Comparison of ENCODE assay signal across 8 mouse cellular contexts in genomic region chr4:122955412-122956136, GRCm38 (mm10). TPM values are rescaled to one million over a fixed set of nuclear protein-coding genes. Genes with fewer than 3 reads are reported as not detected.
DNase-seq lines count a peak whose midpoint lies in the region; ATAC-seq and TF ChIP-seq lines count a peak whose summit lies in the region.

No protein-coding gene starts in this region.

- no peak for TF ChIP-seq EP300 in heart, postnatal 0 days (IDR thresholded peaks at IDR 0.05; ENCODE audit: low read depth)

- peaks cover 21% of the 10 kb centered on the region for H3K4me1 ChIP-seq in forebrain, embryonic 11.5 days (replicated peaks; ENCODE audit: control insufficient read depth, insufficient read depth, low read length)
- peaks cover 16% of the 10 kb centered on the region for H3K4me1 ChIP-seq in heart, postnatal 0 days (ENCODE audit: control insufficient read depth, insufficient read depth)
- H3K4me1 ChIP-seq in liver, embryonic 15.5 days (replicated peaks) = peaks cover 17% of the 10 kb centered on the region
- H3K4me1 ChIP-seq in neural tube, embryonic 11.5 days (ENCODE audit: control insufficient read depth, insufficient read depth, low read length) = peaks cover 10% of the 10 kb centered on the region
- peaks cover 20% of the 10 kb centered on the region for H3K4me1 ChIP-seq in stomach, embryonic 16.5 days (ENCODE audit: control insufficient read depth, insufficient read depth, low read length)

- no peak for TF ChIP-seq CTCF in heart, postnatal 0 days (IDR thresholded peaks at IDR 0.05; ENCODE audit: low read depth)

- H3K4me3 ChIP-seq in forebrain, embryonic 11.5 days (ENCODE audit: low read depth, low read length) = peak overlapping the region; percentile 7; the same call in 1 of the 2 replicates
- no peak overlapping the region for H3K4me3 ChIP-seq in heart, postnatal 0 days (ENCODE audit: low read depth, low read length)
- H3K4me3 ChIP-seq in liver, embryonic 15.5 days (replicated peaks) = no peak overlapping the region; the same call in 1 of the 2 replicates
- peak overlapping the region; percentile 13; the same call in 1 of the 2 replicates for H3K4me3 ChIP-seq in neural tube, embryonic 11.5 days (ENCODE audit: low read depth, low read length)
- H3K4me3 ChIP-seq in stomach, embryonic 16.5 days (replicated peaks; ENCODE audit: low read length) = peak overlapping the region; percentile 15

- peak; percentile 55 to 66 for DNase-seq in CD8-positive naive resting alpha-beta T cell, adult 2 months (ENCODE audit: low read depth in 2 of 2, low spot score in 2 of 2)
- peak; percentile 74 for DNase-seq in c-Kit-positive CD71-positive TER-119-negative erythroid progenitor cells, embryonic 14.5 days (ENCODE audit: low read depth)
- peak; percentile 94 for DNase-seq in forebrain, embryonic 11.5 days (ENCODE audit: low spot score)
- peak; percentile 73 for DNase-seq in heart, postnatal 0 days (ENCODE audit: low spot score)
- peak; percentile 91 to 95 for DNase-seq in kidney, postnatal 4 days
- peak; percentile 90 for DNase-seq in neural tube, embryonic 11.5 days (ENCODE audit: low spot score)

- H3K36me3 ChIP-seq in forebrain, embryonic 11.5 days (ENCODE audit: control insufficient read depth, insufficient read depth, low read length) = no peaks in the 10 kb centered on the region; the same call in 1 of the 2 replicates
- H3K36me3 ChIP-seq in heart, postnatal 0 days (replicated peaks; ENCODE audit: control insufficient read depth, insufficient read depth, low read length) = no peaks in the 10 kb centered on the region
- no peaks in the 10 kb centered on the region for H3K36me3 ChIP-seq in liver, embryonic 15.5 days (replicated peaks)
- peaks cover 2% of the 10 kb centered on the region; the same call in 1 of the 2 replicates for H3K36me3 ChIP-seq in neural tube, embryonic 11.5 days (ENCODE audit: control insufficient read depth, insufficient read depth, low read length)
- no peaks in the 10 kb centered on the region for H3K36me3 ChIP-seq in stomach, embryonic 16.5 days (ENCODE audit: control insufficient read depth, insufficient read depth, low read length)

- ATAC-seq in forebrain, embryonic 11.5 days (replicated peaks; ENCODE audit: low FRiP score) = peak; percentile 95
- ATAC-seq in heart, postnatal 0 days (ENCODE audit: insufficient read depth, low read depth) = peak; percentile 90
- ATAC-seq in liver, embryonic 15.5 days (ENCODE audit: insufficient read depth) = peak; percentile 89
- peak; percentile 92 for ATAC-seq in neural tube, embryonic 11.5 days (ENCODE audit: insufficient read depth, low FRiP score, low TSS enrichment)
- peak; percentile 95 for ATAC-seq in stomach, embryonic 16.5 days (ENCODE audit: insufficient read depth, low FRiP score)

- no peaks in the 10 kb centered on the region for H3K9me3 ChIP-seq in forebrain, embryonic 11.5 days (ENCODE audit: control insufficient read depth, low read length)
- H3K9me3 ChIP-seq in heart, postnatal 0 days (replicated peaks; ENCODE audit: control insufficient read depth, low read length) = no peaks in the 10 kb centered on the region
- no peaks in the 10 kb centered on the region for H3K9me3 ChIP-seq in liver, embryonic 15.5 days (replicated peaks)
- no peaks in the 10 kb centered on the region for H3K9me3 ChIP-seq in neural tube, embryonic 11.5 days (ENCODE audit: control insufficient read depth, low read length)
- H3K9me3 ChIP-seq in stomach, embryonic 16.5 days (replicated peaks; ENCODE audit: control insufficient read depth, low read length) = no peaks in the 10 kb centered on the region

- peak overlapping the region; percentile 47 for H3K9ac ChIP-seq in forebrain, embryonic 11.5 days (ENCODE audit: low read length)
- H3K9ac ChIP-seq in heart, postnatal 0 days (replicated peaks; ENCODE audit: low read depth, low read length) = no peak overlapping the region
- H3K9ac ChIP-seq in liver, embryonic 15.5 days = peak overlapping the region; percentile 29; the same call in 1 of the 2 replicates
- peak overlapping the region; percentile 57 for H3K9ac ChIP-seq in neural tube, embryonic 11.5 days (ENCODE audit: low read length)
- H3K9ac ChIP-seq in stomach, embryonic 16.5 days (ENCODE audit: low read length) = peak overlapping the region; percentile 60

- H3K27me3 ChIP-seq in forebrain, embryonic 11.5 days (ENCODE audit: control insufficient read depth, insufficient read depth, low read length) = no peaks in the 10 kb centered on the region
- H3K27me3 ChIP-seq in heart, postnatal 0 days (ENCODE audit: control insufficient read depth, insufficient read depth, low read length) = peaks cover 16% of the 10 kb centered on the region
- peaks cover 28% of the 10 kb centered on the region for H3K27me3 ChIP-seq in liver, embryonic 15.5 days
- no peaks in the 10 kb centered on the region for H3K27me3 ChIP-seq in neural tube, embryonic 11.5 days (ENCODE audit: control insufficient read depth, insufficient read depth, low read length)
- no peaks in the 10 kb centered on the region for H3K27me3 ChIP-seq in stomach, embryonic 16.5 days (ENCODE audit: control insufficient read depth, insufficient read depth, low read length)

- peak overlapping the region; percentile 42 for H3K4me2 ChIP-seq in forebrain, embryonic 11.5 days (ENCODE audit: low read depth, low read length, severe bottlenecking)
- H3K4me2 ChIP-seq in heart, postnatal 0 days (ENCODE audit: low read depth, low read length) = peak overlapping the region; percentile 49
- peak overlapping the region; percentile 54 for H3K4me2 ChIP-seq in liver, embryonic 15.5 days
- H3K4me2 ChIP-seq in neural tube, embryonic 11.5 days (ENCODE audit: low read depth) = peak overlapping the region; percentile 41
- peak overlapping the region; percentile 54 for H3K4me2 ChIP-seq in stomach, embryonic 16.5 days (ENCODE audit: low read depth, low read length)

- WGBS in forebrain, embryonic 11.5 days = 15% methylated on average over 17 of the region's 17 CpGs
- WGBS in heart, postnatal 0 days = 12% methylated on average over 17 of the region's 17 CpGs
- 11% methylated on average over 17 of the region's 17 CpGs for WGBS in liver, embryonic 15.5 days (ENCODE audit: insufficient replicate concordance)
- 15% methylated on average over 17 of the region's 17 CpGs for WGBS in neural tube, embryonic 11.5 days
- 7% methylated on average over 17 of the region's 17 CpGs for WGBS in stomach, embryonic 16.5 days

- peak overlapping the region; percentile 72 for H3K27ac ChIP-seq in forebrain, embryonic 11.5 days (ENCODE audit: low read depth, low read length)
- H3K27ac ChIP-seq in heart, postnatal 0 days (ENCODE audit: low read depth) = no peak overlapping the region
- no peak overlapping the region for H3K27ac ChIP-seq in liver, embryonic 15.5 days (replicated peaks)
- H3K27ac ChIP-seq in neural tube, embryonic 11.5 days (ENCODE audit: low read depth, low read length) = peak overlapping the region; percentile 62
- H3K27ac ChIP-seq in stomach, embryonic 16.5 days (ENCODE audit: low read length) = peak overlapping the region; percentile 84

RNA-seq across cellular contexts. Expression of gene Mfsd2a, which starts 5.4 kb away (rescaled TPM):
- 22.5 TPM in 2 replicates for polyA plus RNA-seq in forebrain, embryonic 11.5 days (2014; fragmentation: Nextera tagmentation; extraction: Ambion mirVana)
- not detected in 2 replicates for total RNA-seq in heart, postnatal 0 days (2014; rRNA removed; ENCODE audit: low replicate concordance)
- polyA plus RNA-seq in heart, postnatal 0 days (2015; fragmentation: Nextera tagmentation; extraction: Ambion mirVana) = 0.19 and 0.20 TPM in 2 replicates
- polyA plus RNA-seq in liver, embryonic 15.5 days (2015; fragmentation: Nextera tagmentation; extraction: Ambion mirVana) = 0.05 and 0.06 TPM in 2 replicates
- polyA plus RNA-seq in neural tube, embryonic 11.5 days (2014; fragmentation: Nextera tagmentation; extraction: Ambion mirVana) = 18.0 and 18.1 TPM in 2 replicates
- polyA plus RNA-seq in stomach, embryonic 16.5 days (2015; fragmentation: Nextera tagmentation; extraction: Ambion mirVana) = 5.8 and 8.4 TPM in 2 replicates

RNA-seq across cellular contexts. Expression of gene Mycl, which starts 39.9 kb away (rescaled TPM):
- polyA plus RNA-seq in forebrain, embryonic 11.5 days (2014; fragmentation: Nextera tagmentation; extraction: Ambion mirVana) = 66.8 and 69.5 TPM in 2 replicates
- 1.8 and 14.7 TPM in 2 replicates for total RNA-seq in heart, postnatal 0 days (2014; rRNA removed; ENCODE audit: low replicate concordance)
- polyA plus RNA-seq in heart, postnatal 0 days (2015; fragmentation: Nextera tagmentation; extraction: Ambion mirVana) = 0.12 and 0.44 TPM in 2 replicates
- polyA plus RNA-seq in liver, embryonic 15.5 days (2015; fragmentation: Nextera tagmentation; extraction: Ambion mirVana) = 0.89 and 1.2 TPM in 2 replicates
- 95.5 and 101 TPM in 2 replicates for polyA plus RNA-seq in neural tube, embryonic 11.5 days (2014; fragmentation: Nextera tagmentation; extraction: Ambion mirVana)
- 13.0 and 13.8 TPM in 2 replicates for polyA plus RNA-seq in stomach, embryonic 16.5 days (2015; fragmentation: Nextera tagmentation; extraction: Ambion mirVana)

Comparison
In these comparisons a context has a peak if more than half of its experiments do, and no peak if none do; other contexts are left out.
1. H3K27ac ChIP-seq: peak in forebrain, embryonic 11.5 days (single experiment), neural tube, embryonic 11.5 days (single experiment) and stomach, embryonic 16.5 days (single experiment); none in heart, postnatal 0 days (single experiment) and liver, embryonic 15.5 days (single experiment).
2. H3K4me3 ChIP-seq: peak in forebrain, embryonic 11.5 days (single experiment), neural tube, embryonic 11.5 days (single experiment) and stomach, embryonic 16.5 days (single experiment); none in heart, postnatal 0 days (single experiment) and liver, embryonic 15.5 days (single experiment).
3. Peak in every context shown above with its lines, with median percentiles within 50 percentile points of each other: DNase-seq, ATAC-seq and H3K4me2 ChIP-seq.